In genomic region chr5:16199816-16200215, GRCm38 (mm10) we compare ENCODE assay signal across 8 mouse cellular contexts.
DNase-seq lines count a peak whose midpoint lies in the region; ATAC-seq lines count a peak whose summit lies in the region.

No protein-coding gene starts in this region.

- ATAC-seq in kidney, embryonic 14.5 days (ENCODE audit: low FRiP score, low TSS enrichment): peak; percentile 79; the same call in 1 of the 2 replicates
- peak; percentile 66; the same call in 1 of the 2 replicates for ATAC-seq in limb, embryonic 12.5 days (ENCODE audit: insufficient number of reproducible peaks, insufficient read depth, low FRiP score, low TSS enrichment, low read depth)

- no peak for DNase-seq in kidney, adult 18-20 months
- DNase-seq in ES-CJ7 (ENCODE audit: low read depth, low spot score) (peak; percentile 45), MN1 (ENCODE audit: low spot score) (no peak)
- peak; percentile 49 to 54 for DNase-seq in cerebellum, postnatal 10 days
- no peak for DNase-seq in testis, postnatal 10 days (ENCODE audit: low spot score)
- no peak for DNase-seq in thymus, adult 18-20 months

- no peak overlapping the region for H3K27ac ChIP-seq in kidney, embryonic 14.5 days (ENCODE audit: low read depth, low read length)
- no peak overlapping the region for H3K27ac ChIP-seq in limb, embryonic 12.5 days

- WGBS in kidney, embryonic 14.5 days: 59% methylated on average over 2 of the region's 2 CpGs
- WGBS in limb, embryonic 12.5 days: 49% methylated on average over 2 of the region's 2 CpGs

- H3K4me1 ChIP-seq in kidney, embryonic 14.5 days (ENCODE audit: control insufficient read depth, insufficient read depth, low read length): no peaks in the 10 kb centered on the region
- no peaks in the 10 kb centered on the region for H3K4me1 ChIP-seq in limb, embryonic 12.5 days (replicated peaks)

- H3K4me3 ChIP-seq in kidney, embryonic 14.5 days (ENCODE audit: low read length): no peak overlapping the region
- no peak overlapping the region for H3K4me3 ChIP-seq in limb, embryonic 12.5 days (replicated peaks)

- H3K4me2 ChIP-seq in kidney, embryonic 14.5 days (replicated peaks; ENCODE audit: low read depth, low read length): no peak overlapping the region
- H3K4me2 ChIP-seq in limb, embryonic 12.5 days: no peak overlapping the region

- H3K36me3 ChIP-seq in kidney, embryonic 14.5 days (ENCODE audit: control insufficient read depth, insufficient read depth, low read length): no peaks in the 10 kb centered on the region; the same call in 1 of the 2 replicates
- H3K36me3 ChIP-seq in limb, embryonic 12.5 days: no peaks in the 10 kb centered on the region

- no peak overlapping the region for H3K9ac ChIP-seq in kidney, embryonic 14.5 days (ENCODE audit: low read depth, low read length)
- H3K9ac ChIP-seq in limb, embryonic 12.5 days (replicated peaks): no peak overlapping the region

- H3K9me3 ChIP-seq in kidney, embryonic 14.5 days (ENCODE audit: control insufficient read depth, low read length): no peaks in the 10 kb centered on the region
- H3K9me3 ChIP-seq in limb, embryonic 12.5 days: no peaks in the 10 kb centered on the region

- no peaks in the 10 kb centered on the region for H3K27me3 ChIP-seq in kidney, embryonic 14.5 days (ENCODE audit: control insufficient read depth, insufficient read depth, low read length)
- no peaks in the 10 kb centered on the region for H3K27me3 ChIP-seq in limb, embryonic 12.5 days

Comparison
In these comparisons a context has a peak if more than half of its experiments do, and no peak if none do; other contexts are left out.
1. DNase-seq: peak in ES-CJ7 (single experiment) and cerebellum, postnatal 10 days (2 of 2); none in kidney, adult 18-20 months (single experiment), testis, postnatal 10 days (single experiment), thymus, adult 18-20 months (0 of 2) and MN1 (single experiment).